Mouse (Mus musculus) hindbrain, embryonic 11.5 days (tissue): Measurements from ENCODE around the gene Gm20924. TPM values are rescaled to one million over a fixed set of nuclear protein-coding genes. Genes with fewer than 3 reads are reported as not detected.
"Not testable (repeated sequence)": the region's sequence is repeated elsewhere in the genome, so short reads cannot be mapped to it uniquely, and the experiment has no call there.

ENCODE experiments used
- ATAC-seq: fragments of 200-750 bp; cut with Nextera tagmentation; 2 replicates; pipeline ENCODE4 v1.8.0; 2017; ENCODE audit warnings: mild to moderate bottlenecking, moderate TSS enrichment, moderate library complexity; ENCODE audit not compliant: low FRiP score
- DNase-seq: peaks from one replicate; pipeline ENCODE4 v3.0.0-alpha.2; 2015; ENCODE audit warnings: low spot score
- H3K27ac ChIP-seq: fragments of 300-500 bp; sonication (generic); 2 replicates; pipeline ENCODE4 v1.5.1; 2014; ENCODE audit warnings: mild to moderate bottlenecking, low read depth, low read length
- H3K27me3 ChIP-seq: fragments of 300-500 bp; sonication (generic); 2 replicates; pipeline ENCODE4 v1.6.1; 2014; ENCODE audit warnings: mild to moderate bottlenecking, low read length, moderate library complexity, mixed read lengths; ENCODE audit not compliant: control insufficient read depth, insufficient read depth
- H3K36me3 ChIP-seq: fragments of 300-500 bp; sonication (generic); 2 replicates; pipeline ENCODE4 v1.6.1; 2014; ENCODE audit warnings: mild to moderate bottlenecking, low read length, moderate library complexity, mixed read lengths; ENCODE audit not compliant: control insufficient read depth, insufficient read depth
- H3K4me1 ChIP-seq: fragments of 300-500 bp; sonication (generic); replicated peaks from 2 replicates; pipeline ENCODE4 v1.6.1; 2014; ENCODE audit warnings: low read length, mixed read lengths; ENCODE audit not compliant: control insufficient read depth, insufficient read depth
- H3K4me2 ChIP-seq: fragments of 300-500 bp; sonication (generic); replicated peaks from 2 replicates; pipeline ENCODE4 v1.6.1; 2014; ENCODE audit warnings: mild to moderate bottlenecking, low read depth, low read length
- H3K4me3 ChIP-seq: fragments of 300-500 bp; sonication (generic); 2 replicates; pipeline ENCODE4 v1.5.1; 2014; ENCODE audit warnings: low read depth, low read length
- H3K9ac ChIP-seq: fragments of 300-500 bp; sonication (generic); 2 replicates; pipeline ENCODE4 v1.6.1; 2014; ENCODE audit warnings: low read depth, low read length
- H3K9me3 ChIP-seq: fragments of 300-500 bp; sonication (generic); 2 replicates; pipeline ENCODE4 v1.6.1; 2016; ENCODE audit warnings: low read length; ENCODE audit not compliant: control insufficient read depth
- WGBS: fragments of 180-500 bp; shearing (Covaris S2); extraction: QIAGEN DNeasy Blood & Tissue Kit; methylation state at CpG from one replicate; pipeline ENCODE4 v1.1.7; 2014; 5-methylcytosine and 5-hydroxymethylcytosine counted together
- polyA plus RNA-seq: library from polyadenylated mRNA; unstranded; fragments of >200 nt; fragmentation: Nextera tagmentation; extraction: Ambion mirVana; gene quantifications from 2 replicates; pipeline ENCODE4 v1.2.1, GENCODE M21; 2014

Gm20924 gene
- not detected in 2 replicates for polyA plus RNA-seq

GRCm38 (mm10) chrY:65207427-65207826, at the start of gene Gm20924:
TSS of gene Gm20924 (minus strand) at chrY:65207527.
- H3K27me3 ChIP-seq, DNase-seq, ATAC-seq, H3K27ac ChIP-seq, H3K4me3 ChIP-seq, H3K9ac ChIP-seq, H3K9me3 ChIP-seq, H3K4me2 ChIP-seq, H3K4me1 ChIP-seq, H3K36me3 ChIP-seq: not testable (repeated sequence)
- WGBS: no CpG with 5 or more reads among the region's 4 CpGs

Other genes starting within 250 kb of the Gm20924 start
- gene Gm20736, start 170.2 kb upstream of the Gm20924 start, polyA plus RNA-seq: not detected in 2 replicates